Mouse (Mus musculus) embryonic facial prominence, embryonic 13.5 days (tissue): ENCODE data around the gene 1500009L16Rik. TPM values are rescaled to one million over a fixed set of nuclear protein-coding genes. Genes with fewer than 3 reads are reported as not detected.

Experiments used
- ATAC-seq: fragments of 200-750 bp; cut with Nextera tagmentation; 2 replicates; pipeline ENCODE4 v1.8.0; 2017; ENCODE audit warnings: low read depth; ENCODE audit not compliant: insufficient number of reproducible peaks, insufficient read depth, low FRiP score, low TSS enrichment
- H3K27ac ChIP-seq: fragments of 300-500 bp; sonication (generic); 2 replicates; pipeline ENCODE4 v1.5.1; 2015; ENCODE audit warnings: moderate library complexity, mild to moderate bottlenecking, inconsistent platforms
- H3K27me3 ChIP-seq: fragments of 300-500 bp; sonication (generic); 2 replicates; pipeline ENCODE4 v1.6.1; 2015; ENCODE audit warnings: mild to moderate bottlenecking, inconsistent platforms
- H3K36me3 ChIP-seq: fragments of 300-500 bp; sonication (generic); 2 replicates; pipeline ENCODE4 v1.6.1; 2015; ENCODE audit warnings: mild to moderate bottlenecking, inconsistent platforms
- H3K4me1 ChIP-seq: fragments of 300-500 bp; sonication (generic); 2 replicates; pipeline ENCODE4 v1.6.1; 2015; ENCODE audit warnings: inconsistent platforms
- H3K4me2 ChIP-seq: fragments of 300-500 bp; sonication (generic); 2 replicates; pipeline ENCODE4 v1.6.1; 2015; ENCODE audit warnings: moderate library complexity, mild to moderate bottlenecking, inconsistent platforms
- H3K4me3 ChIP-seq: fragments of 300-500 bp; sonication (generic); 2 replicates; pipeline ENCODE4 v1.5.1; 2015; ENCODE audit warnings: mild to moderate bottlenecking, inconsistent platforms
- H3K9ac ChIP-seq: fragments of 300-500 bp; sonication (generic); 2 replicates; pipeline ENCODE4 v1.6.1; 2015; ENCODE audit warnings: mild to moderate bottlenecking, inconsistent platforms
- H3K9me3 ChIP-seq: fragments of 300-500 bp; sonication (generic); 2 replicates; pipeline ENCODE4 v1.6.1; 2016; ENCODE audit warnings: inconsistent platforms
- WGBS: fragments of 180-500 bp; shearing (Covaris S2); methylation state at CpG from one replicate; pipeline ENCODE4 v1.1.7; 2015; ENCODE audit warnings: mixed read lengths; 5-methylcytosine and 5-hydroxymethylcytosine counted together
- polyA plus RNA-seq: library from polyadenylated mRNA; unstranded; fragments of >200 nt; fragmentation: Nextera tagmentation; extraction: Ambion mirVana; gene quantifications from 2 replicates; pipeline ENCODE4 v1.2.1, GENCODE M21; 2015

Gene 1500009L16Rik
- polyA plus RNA-seq, 1 experiment from 2014 or later: 31.5 TPM

DNA sequence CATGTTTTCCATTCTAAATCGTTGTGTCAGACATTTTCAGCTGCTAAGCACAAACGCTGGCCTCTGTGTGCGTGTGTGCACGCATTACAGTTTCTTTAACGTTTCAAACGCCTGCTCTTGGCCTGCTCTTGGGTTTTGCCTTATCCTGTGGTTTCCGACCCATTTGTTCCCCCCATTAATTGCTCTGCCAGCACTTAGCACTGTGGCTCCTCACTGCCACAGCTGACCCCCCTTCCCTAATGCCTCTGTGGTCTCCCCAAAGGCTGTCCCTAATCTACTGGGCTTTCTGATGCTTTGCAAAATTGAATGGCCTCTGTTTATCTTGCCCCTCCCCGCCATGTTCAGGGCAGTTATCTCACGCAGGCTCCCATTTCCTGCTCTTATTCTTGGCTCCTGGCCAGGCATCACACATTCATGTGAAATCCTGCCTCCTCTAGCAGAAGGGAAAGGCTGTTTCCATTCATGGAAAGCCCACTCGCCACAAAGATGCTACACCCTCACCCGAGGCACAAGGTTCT, 82.6 kb downstream of the 1500009L16Rik start:
- Histone ChIP-seq H3K4me1 (peaks cover 28% of the 10 kb centered on the region), H3K4me2 (peak overlapping the region; percentile 34), H3K9me3 (no peaks in the 10 kb centered on the region), H3K36me3 (no peaks in the 10 kb centered on the region), H3K9ac (0 out of 2 replicates have a peak overlapping the region, but pooled peaks have one; percentile 0), H3K27me3 (no peaks in the 10 kb centered on the region), H3K27ac (peak overlapping the region; percentile 71), H3K4me3 (no peak overlapping the region)
- 0 out of 2 replicates have a peak, but pooled peaks have one; percentile 37 for ATAC-seq
- 12% methylated on average over 11 of the region's 11 CpGs for WGBS

- no peaks in the 10 kb centered on the region for H3K27me3 ChIP-seq
- no peak overlapping the region for H3K9ac ChIP-seq
- H3K9me3 ChIP-seq: no peaks in the 10 kb centered on the region
- 80% methylated on average over 8 of the region's 8 CpGs for WGBS
- no peaks in the 10 kb centered on the region for H3K36me3 ChIP-seq
- peaks cover 28% of the 10 kb centered on the region for H3K4me1 ChIP-seq
- no peak overlapping the region for H3K4me2 ChIP-seq
- ATAC-seq: no peak
- H3K27ac ChIP-seq: no peak overlapping the region
- H3K4me3 ChIP-seq: no peak overlapping the region
These were observed 84.6 kb downstream of the 1500009L16Rik start for GRCm38 (mm10) chr10:83807251-83807650.

Other genes starting within 250 kb of the 1500009L16Rik start
- gene Aldh1l2, start 188.7 kb upstream of the 1500009L16Rik start, polyA plus RNA-seq: 2.6 TPM in 2 replicates
- gene Washc4, start 179.1 kb upstream of the 1500009L16Rik start, polyA plus RNA-seq: 41.6 and 45.7 TPM in 2 replicates
- 58.4 and 74.4 TPM in 2 replicates for gene Appl2, start 74.1 kb upstream of the 1500009L16Rik start, polyA plus RNA-seq